Mouse (Mus musculus) heart, embryonic 12.5 days (tissue): Measurements from ENCODE around the gene Actr1b. TPM values are rescaled to one million over a fixed set of nuclear protein-coding genes. Genes with fewer than 3 reads are reported as not detected.

Experiments used
- ATAC-seq: fragments of 200-750 bp; cut with Nextera tagmentation; 2 replicates; pipeline ENCODE4 v1.8.0; 2017; ENCODE audit warnings: moderate TSS enrichment, moderate library complexity; ENCODE audit not compliant: insufficient number of reproducible peaks, low FRiP score
- H3K27ac ChIP-seq: fragments of 300-500 bp; sonication (generic); 2 replicates; pipeline ENCODE4 v1.5.1; 2016; ENCODE audit warnings: mild to moderate bottlenecking, moderate library complexity; ENCODE audit not compliant: poor library complexity, severe bottlenecking
- H3K27me3 ChIP-seq: fragments of 300-500 bp; sonication (generic); replicated peaks from 2 replicates; pipeline ENCODE4 v1.6.1; 2016; ENCODE audit warnings: mild to moderate bottlenecking, moderate library complexity
- H3K36me3 ChIP-seq: fragments of 300-500 bp; sonication (generic); 2 replicates; pipeline ENCODE4 v1.6.1; 2016; ENCODE audit warnings: mild to moderate bottlenecking, moderate library complexity
- H3K4me1 ChIP-seq: fragments of 300-500 bp; sonication (generic); replicated peaks from 2 replicates; pipeline ENCODE4 v1.6.1; 2016; ENCODE audit warnings: mild to moderate bottlenecking
- H3K4me2 ChIP-seq: fragments of 300-500 bp; sonication (generic); 2 replicates; pipeline ENCODE4 v1.6.1; 2016; ENCODE audit warnings: mild to moderate bottlenecking, moderate library complexity
- H3K4me3 ChIP-seq: fragments of 300-500 bp; sonication (generic); 2 replicates; pipeline ENCODE4 v1.5.1; 2016; ENCODE audit warnings: mild to moderate bottlenecking
- H3K9ac ChIP-seq: fragments of 300-500 bp; sonication (generic); 2 replicates; pipeline ENCODE4 v1.6.1; 2016; ENCODE audit warnings: mild to moderate bottlenecking, moderate library complexity
- H3K9me3 ChIP-seq: fragments of 300-500 bp; sonication (generic); replicated peaks from 2 replicates; pipeline ENCODE4 v1.6.1; 2016; ENCODE audit warnings: mild to moderate bottlenecking, moderate library complexity
- WGBS: fragments of 180-500 bp; shearing (Covaris S2); methylation state at CpG from one replicate; pipeline ENCODE4 v1.1.7; 2016; 5-methylcytosine and 5-hydroxymethylcytosine counted together
- polyA plus RNA-seq: library from polyadenylated mRNA; unstranded; fragments of >200 nt; fragmentation: Nextera tagmentation; extraction: Ambion mirVana; gene quantifications from 2 replicates; pipeline ENCODE4 v1.2.1, GENCODE M21; 2016

The Actr1b gene
- polyA plus RNA-seq, 1 experiment from 2014 or later, result 95.0 TPM

- Histone ChIP-seq H3K4me1 (peaks cover 18% of the 10 kb centered on the region), H3K4me2 (no peak overlapping the region), H3K36me3 (peaks cover 60% of the 10 kb centered on the region), H3K9me3 (no peaks in the 10 kb centered on the region), H3K4me3 (no peak overlapping the region), H3K27me3 (no peaks in the 10 kb centered on the region), H3K9ac (no peak overlapping the region), H3K27ac (no peak overlapping the region)
- WGBS, result 65% methylated on average over 5 of the region's 5 CpGs
- ATAC-seq, result no peak
Measured at GRCm38 (mm10) chr1:36697030-36697429, 17.2 kb downstream of the Actr1b start.

- Histone ChIP-seq H3K9me3 (no peaks in the 10 kb centered on the region), H3K27me3 (no peaks in the 10 kb centered on the region), H3K9ac (no peak overlapping the region), H3K4me1 (peaks cover 19% of the 10 kb centered on the region), H3K4me2 (no peak overlapping the region), H3K27ac (no peak overlapping the region), H3K36me3 (peaks cover 54% of the 10 kb centered on the region), H3K4me3 (no peak overlapping the region)
- WGBS, result 43% methylated on average over 6 of the region's 6 CpGs
- no peak for ATAC-seq
Measured at GRCm38 (mm10) chr1:36696411-36696810, 17.8 kb downstream of the Actr1b start.

- Histone ChIP-seq H3K9me3 (no peaks in the 10 kb centered on the region), H3K9ac (no peak overlapping the region), H3K36me3 (peaks cover 38% of the 10 kb centered on the region), H3K4me1 (peaks cover 19% of the 10 kb centered on the region), H3K27me3 (no peaks in the 10 kb centered on the region), H3K4me2 (no peak overlapping the region), H3K4me3 (no peak overlapping the region), H3K27ac (no peak overlapping the region)
- no peak for ATAC-seq
- WGBS, result 84% methylated on average over 6 of the region's 6 CpGs
Measured at GRCm38 (mm10) chr1:36694871-36695270, 19.4 kb downstream of the Actr1b start.

- Histone ChIP-seq H3K9me3 (no peaks in the 10 kb centered on the region), H3K9ac (peak within 1 kb of the TSS; percentile 93), H3K36me3 (peaks cover 24% of the 10 kb centered on the region), H3K4me1 (peaks cover 9% of the 10 kb centered on the region), H3K4me2 (peak within 1 kb of the TSS; percentile 79), H3K27ac (peak within 1 kb of the TSS; percentile 75), H3K4me3 (peak within 1 kb of the TSS; percentile 88), H3K27me3 (no peaks in the 10 kb centered on the region)
- under 1% methylated on average over 68 of the region's 68 CpGs for WGBS
- peak; percentile 96 for ATAC-seq
Measured at GRCm38 (mm10) chr1:36691271-36692155, 22.7 kb downstream of the Actr1b start, which contains the start of gene Cox5b. Gene Cox5b (plus strand): TSS chr1:36691449.

GRCm38 (mm10) chr1:36690671-36691235 lies 23.5 kb downstream of the Actr1b start:
- Histone ChIP-seq H3K27ac (peak overlapping the region; percentile 52; the same call in 1 of the 2 replicates), H3K36me3 (peaks cover 24% of the 10 kb centered on the region), H3K9me3 (no peaks in the 10 kb centered on the region), H3K4me2 (peak overlapping the region; percentile 79), H3K4me3 (peak overlapping the region; percentile 88), H3K27me3 (no peaks in the 10 kb centered on the region), H3K4me1 (peaks cover 9% of the 10 kb centered on the region), H3K9ac (peak overlapping the region; percentile 49; the same call in 1 of the 2 replicates)
- ATAC-seq, result peak; percentile 10; the same call in 1 of the 2 replicates
- 61% methylated on average over 11 of the region's 11 CpGs for WGBS

GRCm38 (mm10) chr1:36683810-36684467 lies 30.3 kb downstream of the Actr1b start:
- Histone ChIP-seq H3K9ac (no peak overlapping the region), H3K9me3 (no peaks in the 10 kb centered on the region), H3K27me3 (no peaks in the 10 kb centered on the region), H3K4me1 (no peaks in the 10 kb centered on the region), H3K4me2 (no peak overlapping the region), H3K36me3 (no peaks in the 10 kb centered on the region), H3K27ac (no peak overlapping the region), H3K4me3 (no peak overlapping the region)
- WGBS, result 12% methylated on average over 13 of the region's 13 CpGs
- no peak; the same call in 1 of the 2 replicates for ATAC-seq

- no peak within 1 kb of the TSS for H3K4me3 ChIP-seq
- no peak within 1 kb of the TSS for H3K4me2 ChIP-seq
- no peaks in the 10 kb centered on the region for H3K27me3 ChIP-seq
- no peak within 1 kb of the TSS for H3K9ac ChIP-seq
- no peaks in the 10 kb centered on the region for H3K4me1 ChIP-seq
- WGBS, result 90% methylated on average over 39 of the region's 39 CpGs
- ATAC-seq, result no peak
- no peak within 1 kb of the TSS for H3K27ac ChIP-seq
- no peaks in the 10 kb centered on the region for H3K9me3 ChIP-seq
- H3K36me3 ChIP-seq, result no peaks in the 10 kb centered on the region
Measured at GRCm38 (mm10) chr1:36682620-36683355, 31.4 kb downstream of the Actr1b start, which contains the start of gene Fam178b. Gene Fam178b (minus strand): TSS chr1:36683183.

GRCm38 (mm10) chr1:36680893-36681292 lies 33.3 kb downstream of the Actr1b start:
- Histone ChIP-seq H3K4me1 (no peaks in the 10 kb centered on the region), H3K4me2 (no peak overlapping the region), H3K27me3 (no peaks in the 10 kb centered on the region), H3K4me3 (no peak overlapping the region), H3K36me3 (no peaks in the 10 kb centered on the region), H3K9me3 (no peaks in the 10 kb centered on the region), H3K9ac (no peak overlapping the region), H3K27ac (no peak overlapping the region)
- 87% methylated on average over 7 of the region's 7 CpGs for WGBS
- no peak for ATAC-seq

- no peak overlapping the region for H3K4me2 ChIP-seq
- ATAC-seq, result no peak
- no peaks in the 10 kb centered on the region for H3K27me3 ChIP-seq
- no peaks in the 10 kb centered on the region for H3K9me3 ChIP-seq
- H3K27ac ChIP-seq, result no peak overlapping the region
- no peak overlapping the region for H3K4me3 ChIP-seq
- H3K4me1 ChIP-seq, result peaks cover 4% of the 10 kb centered on the region; the same call in 1 of the 2 replicates
- H3K9ac ChIP-seq, result no peak overlapping the region
- no peaks in the 10 kb centered on the region for H3K36me3 ChIP-seq
- WGBS, result 38% methylated on average over 3 of the region's 3 CpGs
Measured at GRCm38 (mm10) chr1:36674936-36675335, 39.3 kb downstream of the Actr1b start.

GRCm38 (mm10) chr1:36672648-36673350 lies 41.4 kb downstream of the Actr1b start:
- no peak overlapping the region for H3K4me2 ChIP-seq
- H3K4me3 ChIP-seq, result no peak overlapping the region
- H3K4me1 ChIP-seq, result peaks cover 6% of the 10 kb centered on the region; the same call in 1 of the 2 replicates
- no peak for ATAC-seq
- H3K36me3 ChIP-seq, result no peaks in the 10 kb centered on the region
- whole genome bisulfite sequencing, result 53% methylated on average over 16 of the region's 16 CpGs
- no peak overlapping the region for H3K9ac ChIP-seq
- no peaks in the 10 kb centered on the region for H3K27me3 ChIP-seq
- H3K9me3 ChIP-seq, result no peaks in the 10 kb centered on the region
- H3K27ac ChIP-seq, result no peak overlapping the region
